Comparison of ENCODE assay signal across 7 mouse cellular contexts in the genomic region with DNA sequence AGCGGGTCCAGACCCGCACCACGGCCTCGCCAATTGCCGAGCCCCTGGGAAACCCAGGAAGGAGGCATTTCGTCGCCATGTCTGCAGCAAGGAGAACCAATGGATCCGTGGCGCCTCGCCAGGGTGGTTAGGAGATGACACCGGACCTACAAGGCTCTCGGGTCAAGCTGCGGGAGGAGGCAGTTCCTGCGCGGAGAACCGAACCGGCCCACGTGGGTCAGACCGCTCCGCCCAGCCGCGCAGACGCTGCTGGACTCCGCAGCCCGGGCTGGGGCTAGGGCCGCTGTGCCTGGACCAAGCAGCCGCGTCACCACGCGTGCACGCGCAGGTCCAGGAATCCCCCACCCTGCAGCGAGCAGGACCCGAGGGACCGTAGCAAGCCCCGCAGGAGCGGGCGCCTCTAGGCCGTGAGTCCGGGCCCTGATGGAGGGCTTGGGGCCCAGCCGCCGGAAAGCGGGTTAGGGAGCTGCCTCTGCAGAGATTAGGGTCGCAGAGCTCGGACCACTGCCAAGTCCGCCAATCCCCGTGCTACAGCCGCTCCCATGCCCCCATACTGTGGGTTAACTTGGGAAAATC. TPM values are rescaled to one million over a fixed set of nuclear protein-coding genes. Genes with fewer than 3 reads are reported as not detected.
DNase-seq lines count a peak whose midpoint lies in the region; ATAC-seq and TF ChIP-seq lines count a peak whose summit lies in the region.

A gene (plus strand): TSS at position 213 of the 576 bp plus-strand sequence.

- H3K36me3 ChIP-seq in embryonic facial prominence, embryonic 13.5 days: peaks cover 17% of the 10 kb centered on the region
- H3K36me3 ChIP-seq in limb, embryonic 12.5 days: peaks cover 22% of the 10 kb centered on the region
- H3K36me3 ChIP-seq in midbrain, embryonic 13.5 days: 0 out of 2 replicates have a peak, but pooled peaks cover 3% of the 10 kb centered on the region
- no peaks in the 10 kb centered on the region for H3K36me3 ChIP-seq in small intestine, adult 2 months (ENCODE audit: control insufficient read depth, insufficient read depth, low read length)

- peak within 1 kb of the TSS; percentile 68 for H3K4me3 ChIP-seq in embryonic facial prominence, embryonic 13.5 days
- H3K4me3 ChIP-seq in limb, embryonic 12.5 days (replicated peaks): peak within 1 kb of the TSS; percentile 65
- peak within 1 kb of the TSS; percentile 56 for H3K4me3 ChIP-seq in midbrain, embryonic 13.5 days (replicated peaks)
- H3K4me3 ChIP-seq in small intestine, adult 2 months (ENCODE audit: low read depth, low read length): peak within 1 kb of the TSS; percentile 97

- peak within 1 kb of the TSS; percentile 90 for H3K9ac ChIP-seq in embryonic facial prominence, embryonic 13.5 days
- H3K9ac ChIP-seq in limb, embryonic 12.5 days (replicated peaks): peak within 1 kb of the TSS; percentile 89
- peak within 1 kb of the TSS; percentile 80 for H3K9ac ChIP-seq in midbrain, embryonic 13.5 days (replicated peaks)

- 0 out of 2 replicates have a peak within 1 kb of the TSS, but pooled peaks have one; percentile 33 for H3K27ac ChIP-seq in embryonic facial prominence, embryonic 13.5 days
- peak within 1 kb of the TSS; percentile 64 for H3K27ac ChIP-seq in limb, embryonic 12.5 days
- H3K27ac ChIP-seq in midbrain, embryonic 13.5 days: peak within 1 kb of the TSS; percentile 47; the same call in 1 of the 2 replicates
- H3K27ac ChIP-seq in small intestine, adult 2 months (ENCODE audit: insufficient read depth, low read depth, low read length): no peak within 1 kb of the TSS

- peak within 1 kb of the TSS; percentile 89 for H3K4me2 ChIP-seq in embryonic facial prominence, embryonic 13.5 days
- H3K4me2 ChIP-seq in limb, embryonic 12.5 days: peak within 1 kb of the TSS; percentile 84
- peak within 1 kb of the TSS; percentile 77 for H3K4me2 ChIP-seq in midbrain, embryonic 13.5 days (replicated peaks)

- peak; percentile 66 to 69 for DNase-seq in adrenal gland, postnatal 4 days (ENCODE audit: low spot score in 2 of 2)
- DNase-seq in heart, adult 8-10 months (ENCODE audit: low spot score): peak; percentile 78
- peak; percentile 81 to 82 for DNase-seq in kidney, adult 8-10 months

- H3K9me3 ChIP-seq in embryonic facial prominence, embryonic 13.5 days: no peaks in the 10 kb centered on the region
- no peaks in the 10 kb centered on the region for H3K9me3 ChIP-seq in limb, embryonic 12.5 days
- no peaks in the 10 kb centered on the region for H3K9me3 ChIP-seq in midbrain, embryonic 13.5 days

- TF ChIP-seq CTCF in small intestine, adult 2 months (IDR thresholded peaks at IDR 0.05; ENCODE audit: extremely low read depth, insufficient read length, insufficient replicate concordance, low read depth, low read length): no peak

- peak; percentile 74 for ATAC-seq in embryonic facial prominence, embryonic 13.5 days (ENCODE audit: insufficient number of reproducible peaks, insufficient read depth, low FRiP score, low TSS enrichment, low read depth)
- peak; percentile 75 for ATAC-seq in limb, embryonic 12.5 days (ENCODE audit: insufficient number of reproducible peaks, insufficient read depth, low FRiP score, low TSS enrichment, low read depth)
- peak; percentile 93 for ATAC-seq in midbrain, embryonic 13.5 days

- H3K4me1 ChIP-seq in embryonic facial prominence, embryonic 13.5 days: peaks cover 3% of the 10 kb centered on the region; the same call in 1 of the 2 replicates
- H3K4me1 ChIP-seq in limb, embryonic 12.5 days (replicated peaks): no peaks in the 10 kb centered on the region
- peaks cover 6% of the 10 kb centered on the region; the same call in 1 of the 2 replicates for H3K4me1 ChIP-seq in midbrain, embryonic 13.5 days (replicated peaks)
- peaks cover 17% of the 10 kb centered on the region for H3K4me1 ChIP-seq in small intestine, adult 2 months (ENCODE audit: control insufficient read depth, insufficient read depth, insufficient read length, low read length)

- peak; percentile 48; the same call in 1 of the 2 replicates for TF ChIP-seq POLR2A in small intestine, adult 2 months (IDR thresholded peaks at IDR 0.05; ENCODE audit: low read depth, low read length)

- under 1% methylated on average over 48 of the region's 48 CpGs for WGBS in embryonic facial prominence, embryonic 13.5 days
- under 1% methylated on average over 48 of the region's 48 CpGs for WGBS in limb, embryonic 12.5 days
- 2% methylated on average over 48 of the region's 48 CpGs for WGBS in midbrain, embryonic 13.5 days
- WGBS in small intestine, adult 2 months: 4% methylated on average over 48 of the region's 48 CpGs

- no peaks in the 10 kb centered on the region for H3K27me3 ChIP-seq in embryonic facial prominence, embryonic 13.5 days
- no peaks in the 10 kb centered on the region for H3K27me3 ChIP-seq in limb, embryonic 12.5 days
- peaks cover 88% of the 10 kb centered on the region for H3K27me3 ChIP-seq in midbrain, embryonic 13.5 days
- 0 out of 2 replicates have a peak, but pooled peaks cover 2% of the 10 kb centered on the region for H3K27me3 ChIP-seq in small intestine, adult 2 months (ENCODE audit: control insufficient read depth, insufficient read depth, low read length)

RNA-seq across cellular contexts. Expression of the gene that starts here (rescaled TPM):
- 10 to 100 TPM; 17.5 to 19.3 TPM for total RNA-seq in adrenal gland, postnatal 4 days (2021)
- polyA plus RNA-seq in embryonic facial prominence, embryonic 13.5 days (2015; fragmentation: Nextera tagmentation; extraction: Ambion mirVana): 5.0 and 5.6 TPM in 2 replicates
- total RNA-seq in heart, adult 8-10 months (2022): 10 to 100 TPM; 14.3 to 16.3 (median 15.3) TPM
- 2.5 and 2.6 TPM in 2 replicates for polyA plus RNA-seq in limb, embryonic 12.5 days (2016; fragmentation: Nextera tagmentation; extraction: Ambion mirVana)
- polyA plus RNA-seq in midbrain, embryonic 13.5 days (2015; fragmentation: Nextera tagmentation; extraction: Ambion mirVana): 5.4 and 5.8 TPM in 2 replicates
- 3.2 and 4.3 TPM in 2 replicates for polyA plus RNA-seq in small intestine, adult 2 months (2012; rRNA removed)
